In genomic region chr8:110926690-110927089, GRCm38 (mm10) we compare ENCODE assay signal across 19 mouse cellular contexts. TPM values are rescaled to one million over a fixed set of nuclear protein-coding genes. Genes with fewer than 3 reads are reported as not detected.
DNase-seq lines count a peak whose midpoint lies in the region; ATAC-seq and TF ChIP-seq lines count a peak whose summit lies in the region.
"Had no signal": no experiment of that assay in that cellular context is flagged by ENCODE, and none has a peak within 500 bp of the region (broad histone marks: within the 10 kb centered on the region; RNA-seq: fewer than 3 reads in every experiment).

No protein-coding gene starts in this region.

- H3K9ac ChIP-seq in forebrain, embryonic 14.5 days (ENCODE audit: low read length): no peak overlapping the region
- no peak overlapping the region for H3K9ac ChIP-seq in forebrain, embryonic 15.5 days (replicated peaks)
- H3K9ac ChIP-seq in kidney, postnatal 0 days (ENCODE audit: low read depth, low read length): no peak overlapping the region
- peak overlapping the region; percentile 65 for H3K9ac ChIP-seq in liver, embryonic 13.5 days
- H3K9ac ChIP-seq: stomach, embryonic 15.5 days had no signal

- no peaks in the 10 kb centered on the region for H3K9me3 ChIP-seq in forebrain, embryonic 14.5 days (replicated peaks; ENCODE audit: control insufficient read depth, low read length)
- no peaks in the 10 kb centered on the region for H3K9me3 ChIP-seq in forebrain, embryonic 15.5 days
- no peaks in the 10 kb centered on the region for H3K9me3 ChIP-seq in kidney, postnatal 0 days (replicated peaks; ENCODE audit: low read length)
- H3K9me3 ChIP-seq in liver, embryonic 13.5 days (replicated peaks): no peaks in the 10 kb centered on the region
- H3K9me3 ChIP-seq: embryonic facial prominence, embryonic 10.5 days; stomach, embryonic 15.5 days had no signal

- H3K27me3 ChIP-seq in forebrain, embryonic 14.5 days (replicated peaks; ENCODE audit: control insufficient read depth, insufficient read depth, low read length): no peaks in the 10 kb centered on the region
- H3K27me3 ChIP-seq in forebrain, embryonic 15.5 days: no peaks in the 10 kb centered on the region
- H3K27me3 ChIP-seq in kidney, postnatal 0 days (ENCODE audit: insufficient read depth, low read length): no peaks in the 10 kb centered on the region
- no peaks in the 10 kb centered on the region for H3K27me3 ChIP-seq in liver, embryonic 13.5 days
- H3K27me3 ChIP-seq: stomach, embryonic 15.5 days had no signal

- H3K4me2 ChIP-seq in forebrain, embryonic 14.5 days (ENCODE audit: low read length): no peak overlapping the region
- no peak overlapping the region for H3K4me2 ChIP-seq in forebrain, embryonic 15.5 days (replicated peaks)
- no peak overlapping the region for H3K4me2 ChIP-seq in kidney, postnatal 0 days (ENCODE audit: low read length)
- H3K4me2 ChIP-seq in liver, embryonic 13.5 days: peak overlapping the region; percentile 32
- H3K4me2 ChIP-seq: stomach, embryonic 15.5 days had no signal

- ATAC-seq in forebrain, embryonic 14.5 days: no peak
- ATAC-seq in forebrain, embryonic 15.5 days (replicated peaks): no peak
- no peak for ATAC-seq in kidney, postnatal 0 days (replicated peaks; ENCODE audit: low FRiP score, low read depth)
- ATAC-seq in liver, embryonic 13.5 days (ENCODE audit: low read depth): no peak
- ATAC-seq: hindbrain, postnatal 0 days had no signal

- no peak for TF ChIP-seq CTCF in kidney, postnatal 0 days (IDR thresholded peaks at IDR 0.05; ENCODE audit: low read depth)

- DNase-seq in forebrain, embryonic 14.5 days (ENCODE audit: low spot score): no peak
- DNase-seq in kidney, postnatal 0 days (ENCODE audit: low spot score): peak; percentile 59
- no peak for DNase-seq in kidney, postnatal 36 days
- DNase-seq in 3T3-L1 (ENCODE audit: low read depth, low spot score): peak; percentile 77
- no peak for DNase-seq in liver, embryonic 13.5 days
- DNase-seq in adrenal gland, adult 2 months: no peak
- DNase-seq in urinary bladder, adult 2 months (ENCODE audit: low spot score): no peak
- DNase-seq: adrenal gland, postnatal 25 days; heart, postnatal 4 days; kidney, adult 9 months; midbrain, embryonic 14.5 days; right cerebral cortex, adult 18-20 months; spleen, adult 18-20 months had no signal

- H3K4me1 ChIP-seq in forebrain, embryonic 14.5 days (ENCODE audit: control insufficient read depth, insufficient read depth, low read length): no peaks in the 10 kb centered on the region; the same call in 1 of the 2 replicates
- peaks cover 13% of the 10 kb centered on the region for H3K4me1 ChIP-seq in forebrain, embryonic 15.5 days
- H3K4me1 ChIP-seq in kidney, postnatal 0 days (replicated peaks; ENCODE audit: insufficient read depth, low read length): peaks cover 6% of the 10 kb centered on the region; the same call in 1 of the 2 replicates
- H3K4me1 ChIP-seq in liver, embryonic 13.5 days (replicated peaks): peaks cover 100% of the 10 kb centered on the region

- WGBS in forebrain, embryonic 14.5 days: 60% methylated on average over 4 of the region's 5 CpGs
- WGBS in forebrain, embryonic 15.5 days: 55% methylated on average over 5 of the region's 5 CpGs
- WGBS in kidney, postnatal 0 days: 38% methylated on average over 5 of the region's 5 CpGs
- 40% methylated on average over 5 of the region's 5 CpGs for WGBS in liver, embryonic 13.5 days (ENCODE audit: insufficient replicate concordance)

- H3K36me3 ChIP-seq in forebrain, embryonic 14.5 days (ENCODE audit: control insufficient read depth, insufficient read depth, low read length): 0 out of 2 replicates have a peak, but pooled peaks cover 3% of the 10 kb centered on the region
- no peaks in the 10 kb centered on the region for H3K36me3 ChIP-seq in forebrain, embryonic 15.5 days
- H3K36me3 ChIP-seq in kidney, postnatal 0 days (ENCODE audit: insufficient read depth, low read length): no peaks in the 10 kb centered on the region
- peaks cover 29% of the 10 kb centered on the region for H3K36me3 ChIP-seq in liver, embryonic 13.5 days
- H3K36me3 ChIP-seq: stomach, embryonic 15.5 days had no signal

- H3K27ac ChIP-seq in forebrain, embryonic 14.5 days (ENCODE audit: low read depth, low read length): 0 out of 2 replicates have a peak overlapping the region, but pooled peaks have one; percentile 5
- no peak overlapping the region for H3K27ac ChIP-seq in forebrain, embryonic 15.5 days (replicated peaks)
- H3K27ac ChIP-seq in kidney, postnatal 0 days: no peak overlapping the region
- peak overlapping the region; percentile 96 for H3K27ac ChIP-seq in liver, embryonic 13.5 days
- H3K27ac ChIP-seq: embryonic facial prominence, embryonic 10.5 days; hindbrain, postnatal 0 days; stomach, embryonic 15.5 days had no signal

- no peak overlapping the region for H3K4me3 ChIP-seq in forebrain, embryonic 14.5 days (ENCODE audit: low read depth, low read length)
- H3K4me3 ChIP-seq in forebrain, embryonic 15.5 days: no peak overlapping the region
- H3K4me3 ChIP-seq in kidney, postnatal 0 days (replicated peaks; ENCODE audit: low read depth, low read length): no peak overlapping the region
- H3K4me3 ChIP-seq in liver, embryonic 13.5 days (replicated peaks): no peak overlapping the region
- H3K4me3 ChIP-seq: embryonic facial prominence, embryonic 10.5 days; erythroblast, embryonic 14.5 days; myocyte; stomach, embryonic 15.5 days had no signal

RNA-seq across cellular contexts. Expression of gene St3gal2, which starts 7.0 kb away (rescaled TPM):
- polyA plus RNA-seq in forebrain, embryonic 14.5 days (2014; fragmentation: Nextera tagmentation; extraction: Ambion mirVana): 12.5 and 16.1 TPM in 2 replicates
- 24.5 and 25.8 TPM in 2 replicates for polyA plus RNA-seq in forebrain, embryonic 15.5 days (2015; fragmentation: Nextera tagmentation; extraction: Ambion mirVana)
- 15.1 and 17.2 TPM in 2 replicates for polyA plus RNA-seq in kidney, postnatal 0 days (2015; fragmentation: Nextera tagmentation; extraction: Ambion mirVana)
- polyA plus RNA-seq in liver, embryonic 13.5 days (2015; fragmentation: Nextera tagmentation; extraction: Ambion mirVana): 21.0 and 25.2 TPM in 2 replicates
- total RNA-seq in adrenal gland, adult 2 months (2021): 10 to 100 TPM; 14.2 to 29.5 TPM
- 19.4 and 20.2 TPM in 2 replicates for polyA plus RNA-seq in adrenal gland, adult 2 months (2012; rRNA removed)
- 20.2 and 25.4 TPM in 2 replicates for polyA plus RNA-seq in urinary bladder, adult 2 months (2012; rRNA removed)

RNA-seq across cellular contexts. Expression of gene Fuk, which starts 24.4 kb away (rescaled TPM):
- polyA plus RNA-seq in forebrain, embryonic 14.5 days (2014; fragmentation: Nextera tagmentation; extraction: Ambion mirVana): 5.5 and 5.7 TPM in 2 replicates
- 8.5 and 8.7 TPM in 2 replicates for polyA plus RNA-seq in forebrain, embryonic 15.5 days (2015; fragmentation: Nextera tagmentation; extraction: Ambion mirVana)
- 10.1 and 10.7 TPM in 2 replicates for polyA plus RNA-seq in kidney, postnatal 0 days (2015; fragmentation: Nextera tagmentation; extraction: Ambion mirVana)
- polyA plus RNA-seq in liver, embryonic 13.5 days (2015; fragmentation: Nextera tagmentation; extraction: Ambion mirVana): 2.8 and 3.0 TPM in 2 replicates
- total RNA-seq in adrenal gland, adult 2 months (2021): 10 to 100 TPM in 1 of 2 experiments, 1 to 10 TPM in 1; 6.7 to 11.5 TPM
- 20.4 and 22.0 TPM in 2 replicates for polyA plus RNA-seq in adrenal gland, adult 2 months (2012; rRNA removed)
- polyA plus RNA-seq in urinary bladder, adult 2 months (2012; rRNA removed): 9.4 and 9.8 TPM in 2 replicates

Comparison
In these comparisons a context has a peak if more than half of its experiments do, and no peak if none do; other contexts are left out.
1. DNase-seq: peak in kidney, postnatal 0 days (single experiment) and 3T3-L1 (single experiment); none in forebrain, embryonic 14.5 days (single experiment), kidney, postnatal 36 days (0 of 2), liver, embryonic 13.5 days (single experiment), adrenal gland, adult 2 months (single experiment) and urinary bladder, adult 2 months (single experiment).
2. H3K27ac ChIP-seq: peak in forebrain, embryonic 14.5 days (single experiment) and liver, embryonic 13.5 days (single experiment); none in forebrain, embryonic 15.5 days (single experiment) and kidney, postnatal 0 days (single experiment).